Mouse (Mus musculus) megakaryocyte, embryonic 14.5 days (primary cell): ENCODE results near the gene Arpc5.

ENCODE experiments used
- FLI1 ChIP-seq: IDR thresholded peaks from 2 replicates; pipeline ENCODE4 v1.6.1; 2012; ENCODE audit warnings: low read length, inconsistent platforms, mixed read lengths
- GATA1 ChIP-seq: IDR thresholded peaks from 3 replicates; pipeline ENCODE4 v1.6.1; 2012; ENCODE audit warnings: mixed read lengths, low read length, inconsistent platforms, borderline replicate concordance

DNA sequence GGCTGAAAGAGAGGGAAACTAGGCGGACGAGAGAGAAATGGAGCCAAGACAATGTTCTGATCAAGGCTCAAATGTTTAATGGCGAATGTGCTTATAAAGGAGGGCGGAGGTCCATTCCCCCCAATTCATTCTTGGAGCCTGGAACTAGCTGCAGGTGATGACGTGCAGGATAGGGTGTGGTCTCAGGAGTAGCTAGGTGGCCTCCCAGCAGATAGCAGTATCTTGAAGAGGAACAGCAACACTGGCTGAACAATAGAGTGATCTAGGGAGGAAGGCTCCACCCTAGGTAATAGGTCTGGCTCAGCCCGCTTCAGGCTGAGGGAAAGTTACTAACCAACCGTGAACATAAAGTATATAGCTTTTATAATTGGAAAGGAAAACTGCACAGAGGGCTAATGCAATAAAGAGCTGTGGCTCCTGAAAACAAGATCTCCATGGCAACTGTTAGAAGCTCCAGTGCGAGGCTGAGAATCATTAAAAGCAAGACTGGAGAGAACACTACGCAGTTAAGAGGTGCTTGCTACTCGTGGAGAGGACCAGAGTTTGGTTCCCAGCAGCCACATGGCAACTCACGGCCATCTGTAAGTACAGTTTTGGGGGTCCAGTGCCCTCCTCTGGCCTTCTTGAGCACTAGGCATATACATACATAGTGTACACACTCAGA lies 44.7 kb upstream of the Arpc5 start:
- TF ChIP-seq GATA1 (no peak), FLI1 (no peak)
